In genomic region chr17:63145311-63145741, GRCm38 (mm10) we compare ENCODE assay signal across 11 mouse cellular contexts.
DNase-seq lines count a peak whose midpoint lies in the region; ATAC-seq and TF ChIP-seq lines count a peak whose summit lies in the region.
"Had no signal": no experiment of that assay in that cellular context is flagged by ENCODE, and none has a peak within 500 bp of the region (broad histone marks: within the 10 kb centered on the region; RNA-seq: fewer than 3 reads in every experiment).

No protein-coding gene starts in this region.

- 5% methylated on average over 5 of the region's 5 CpGs for WGBS in forebrain, embryonic 15.5 days
- 8% methylated on average over 5 of the region's 5 CpGs for whole genome bisulfite sequencing in midbrain, embryonic 13.5 days
- WGBS in kidney, adult 2 months, result 65% methylated on average over 5 of the region's 5 CpGs

- H3K27ac ChIP-seq in forebrain, embryonic 15.5 days (replicated peaks), result peak overlapping the region; percentile 70
- H3K27ac ChIP-seq in midbrain, embryonic 13.5 days, result peak overlapping the region; percentile 95
- no peak overlapping the region for H3K27ac ChIP-seq in kidney, adult 2 months (ENCODE audit: insufficient read depth, low read depth, low read length)
- H3K27ac ChIP-seq: macrophage had no signal

- no peak for TF ChIP-seq CTCF in kidney, adult 2 months (conservative IDR thresholded peaks at IDR 0.05; ENCODE audit: insufficient read depth, insufficient read length, low read depth, low read length)

- DNase-seq in frontal cortex, postnatal 10 days (ENCODE audit: low spot score in 2 of 2), result no peak
- peak; percentile 32 for DNase-seq in brain, embryonic 18.5 days (ENCODE audit: low read depth, low spot score)
- DNase-seq in cerebellum, adult 9-10 months, result no peak
- DNase-seq in gastrocnemius, postnatal 4 days (ENCODE audit: low spot score in 2 of 2), result no peak
- no peak for DNase-seq in kidney, adult 2 months
- DNase-seq: layer of hippocampus, adult 9-11 months had no signal

- no peaks in the 10 kb centered on the region for H3K36me3 ChIP-seq in forebrain, embryonic 15.5 days
- H3K36me3 ChIP-seq in midbrain, embryonic 13.5 days, result no peaks in the 10 kb centered on the region
- H3K36me3 ChIP-seq in kidney, adult 2 months (ENCODE audit: control insufficient read depth, insufficient read depth, low read length), result no peaks in the 10 kb centered on the region

- no peaks in the 10 kb centered on the region for H3K27me3 ChIP-seq in forebrain, embryonic 15.5 days
- H3K27me3 ChIP-seq in midbrain, embryonic 13.5 days, result no peaks in the 10 kb centered on the region
- H3K27me3 ChIP-seq in kidney, adult 2 months (replicated peaks; ENCODE audit: control insufficient read depth, insufficient read depth, low read length), result no peaks in the 10 kb centered on the region

- no peak for TF ChIP-seq POLR2A in kidney, adult 2 months (IDR thresholded peaks at IDR 0.05; ENCODE audit: low read depth, low read length)

- H3K4me3 ChIP-seq in forebrain, embryonic 15.5 days, result no peak overlapping the region
- H3K4me3 ChIP-seq in midbrain, embryonic 13.5 days (replicated peaks), result no peak overlapping the region
- H3K4me3 ChIP-seq in kidney, adult 2 months (ENCODE audit: insufficient read depth, low read depth, low read length), result no peak overlapping the region

- H3K9me3 ChIP-seq in forebrain, embryonic 15.5 days, result no peaks in the 10 kb centered on the region
- H3K9me3 ChIP-seq in midbrain, embryonic 13.5 days, result no peaks in the 10 kb centered on the region

- H3K4me2 ChIP-seq in forebrain, embryonic 15.5 days (replicated peaks), result peak overlapping the region; percentile 5; the same call in 1 of the 2 replicates
- H3K4me2 ChIP-seq in midbrain, embryonic 13.5 days (replicated peaks), result peak overlapping the region; percentile 38

- ATAC-seq in frontal cortex, adult (ENCODE audit: low TSS enrichment), result peak; percentile 31; the same call in 1 of the 2 replicates
- ATAC-seq in forebrain, embryonic 15.5 days (replicated peaks), result peak; percentile 87
- peak; percentile 92 for ATAC-seq in midbrain, embryonic 13.5 days
- ATAC-seq: inflammation-experienced regulatory T-cells, adult 6 months had no signal

- H3K4me1 ChIP-seq in forebrain, embryonic 15.5 days, result peaks cover 30% of the 10 kb centered on the region
- H3K4me1 ChIP-seq in midbrain, embryonic 13.5 days (replicated peaks), result peaks cover 52% of the 10 kb centered on the region
- H3K4me1 ChIP-seq in kidney, adult 2 months (ENCODE audit: control insufficient read depth, insufficient read depth, low read length), result no peaks in the 10 kb centered on the region

- H3K9ac ChIP-seq in forebrain, embryonic 15.5 days (replicated peaks), result no peak overlapping the region
- 0 out of 2 replicates have a peak overlapping the region, but pooled peaks have one; percentile 23 for H3K9ac ChIP-seq in midbrain, embryonic 13.5 days (replicated peaks)

Comparison
In these comparisons a context has a peak if more than half of its experiments do, and no peak if none do; other contexts are left out.
1. ATAC-seq: peak in every context shown above with its lines; median percentile 92 in midbrain, embryonic 13.5 days; 87 in forebrain, embryonic 15.5 days; 31 in frontal cortex, adult.